Mouse (Mus musculus) kidney, adult 2 months (tissue): ENCODE data around the gene Ablim1. TPM values are rescaled to one million over a fixed set of nuclear protein-coding genes. Genes with fewer than 3 reads are reported as not detected.
A peak's percentile ranks its signal among the peaks of the same experiment; 100 is the strongest.

ENCODE experiments used
- DNase-seq: peaks from one replicate; pipeline ENCODE4 v3.0.0; 2021
- H3K27ac ChIP-seq: fragments of 200-500 bp; 2 replicates; pipeline ENCODE4 v1.5.1; 2012; ENCODE audit warnings: low read depth, low read length, control low read depth, inconsistent platforms; ENCODE audit not compliant: insufficient read depth
- H3K27me3 ChIP-seq: fragments of 200-500 bp; replicated peaks from 2 replicates; pipeline ENCODE4 v1.6.1; 2012; ENCODE audit warnings: mild to moderate bottlenecking, moderate library complexity, low read length, inconsistent platforms; ENCODE audit not compliant: control insufficient read depth, insufficient read depth
- H3K36me3 ChIP-seq: fragments of 200-500 bp; 2 replicates; pipeline ENCODE4 v1.6.1; 2012; ENCODE audit warnings: mild to moderate bottlenecking, moderate library complexity, low read length, inconsistent platforms; ENCODE audit not compliant: control insufficient read depth, insufficient read depth
- H3K4me1 ChIP-seq: fragments of 200-500 bp; 2 replicates; pipeline ENCODE4 v1.6.1; 2011; ENCODE audit warnings: low read length; ENCODE audit not compliant: control insufficient read depth, insufficient read depth
- H3K4me3 ChIP-seq: fragments of 200-500 bp; 2 replicates; pipeline ENCODE4 v1.5.1; 2011; ENCODE audit warnings: mild to moderate bottlenecking, low read depth, low read length, control low read depth; ENCODE audit not compliant: insufficient read depth
- CTCF ChIP-seq: fragments of 200-500 bp; conservative IDR thresholded peaks from 2 replicates; pipeline ENCODE4 v1.5.1; 2011; ENCODE audit warnings: low read depth, mild to moderate bottlenecking, control low read depth, low read length, moderate library complexity, mixed read lengths; ENCODE audit not compliant: insufficient read depth, insufficient read length
- POLR2A ChIP-seq: fragments of 200-500 bp; IDR thresholded peaks from one replicate; pipeline ENCODE4 v1.6.1; 2011; ENCODE audit warnings: low read depth, low read length, control low read depth
- WGBS: fragments of 180-500 bp; shearing (Covaris S2); methylation state at CpG from one replicate; pipeline ENCODE4 v1.1.7; 2018; 5-methylcytosine and 5-hydroxymethylcytosine counted together
- polyA plus RNA-seq: library from polyadenylated mRNA; depleted of rRNA; stranded (reverse); fragments of >200 nt; gene quantifications from 2 replicates; pipeline ENCODE4 v1.2.3, GENCODE M21; 2012

Ablim1 gene
- polyA plus RNA-seq, 1 experiment: 34.7 TPM

- Histone ChIP-seq H3K27ac (no peak overlapping the region), H3K4me3 (no peak overlapping the region), H3K27me3 (no peaks in the 10 kb centered on the region), H3K36me3 (no peaks in the 10 kb centered on the region), H3K4me1 (no peaks in the 10 kb centered on the region)
- 68% methylated on average over 10 of the region's 10 CpGs for WGBS
- DNase-seq: no peak
- TF ChIP-seq POLR2A: no peak
- TF ChIP-seq CTCF: no peak
Measured at GRCm38 (mm10) chr19:57126950-57127349, 187.8 kb downstream of the Ablim1 start.

- Histone ChIP-seq H3K4me1 (no peaks in the 10 kb centered on the region), H3K27me3 (no peaks in the 10 kb centered on the region), H3K36me3 (no peaks in the 10 kb centered on the region), H3K4me3 (no peak overlapping the region), H3K27ac (no peak overlapping the region)
- TF ChIP-seq CTCF (no peak), POLR2A (no peak)
- WGBS: 53% methylated on average over 4 of the region's 4 CpGs
- peak; percentile 56 for DNase-seq
Measured at GRCm38 (mm10) chr19:57124906-57125305, 189.8 kb downstream of the Ablim1 start.

- 64% methylated on average over 2 of the region's 2 CpGs for WGBS
- no peaks in the 10 kb centered on the region for H3K27me3 ChIP-seq
- DNase-seq: no peak
- H3K27ac ChIP-seq: peak overlapping the region; percentile 41
- TF ChIP-seq CTCF (no peak), POLR2A (no peak)
- H3K36me3 ChIP-seq: no peaks in the 10 kb centered on the region
- H3K4me1 ChIP-seq: no peaks in the 10 kb centered on the region
- no peak overlapping the region for H3K4me3 ChIP-seq
Measured at GRCm38 (mm10) chr19:57124138-57124519, 190.6 kb downstream of the Ablim1 start.

- peak; percentile 87 for DNase-seq
- no peak overlapping the region for H3K4me3 ChIP-seq
- peak overlapping the region; percentile 76 for H3K27ac ChIP-seq
- 41% methylated on average over 11 of the region's 11 CpGs for WGBS
- H3K36me3 ChIP-seq: no peaks in the 10 kb centered on the region
- H3K4me1 ChIP-seq: no peaks in the 10 kb centered on the region
- H3K27me3 ChIP-seq: no peaks in the 10 kb centered on the region
- no peak for TF ChIP-seq POLR2A
- TF ChIP-seq CTCF: no peak
Measured at GRCm38 (mm10) chr19:57123503-57124137, 191.1 kb downstream of the Ablim1 start.

- H3K4me3 ChIP-seq: no peak overlapping the region
- no peak overlapping the region for H3K27ac ChIP-seq
- DNase-seq: no peak
- H3K27me3 ChIP-seq: no peaks in the 10 kb centered on the region
- no peak for TF ChIP-seq POLR2A
- TF ChIP-seq CTCF: no peak
- 86% methylated on average over 3 of the region's 3 CpGs for WGBS
- H3K36me3 ChIP-seq: no peaks in the 10 kb centered on the region
- H3K4me1 ChIP-seq: 0 out of 2 replicates have a peak, but pooled peaks cover 2% of the 10 kb centered on the region
Measured at GRCm38 (mm10) chr19:57122261-57122660, 192.5 kb downstream of the Ablim1 start.

GRCm38 (mm10) chr19:57121036-57121435 is 193.7 kb downstream of the Ablim1 start:
- no peak for DNase-seq
- H3K4me3 ChIP-seq: no peak overlapping the region
- H3K36me3 ChIP-seq: no peaks in the 10 kb centered on the region
- H3K4me1 ChIP-seq: 0 out of 2 replicates have a peak, but pooled peaks cover 2% of the 10 kb centered on the region
- H3K27ac ChIP-seq: no peak overlapping the region
- WGBS: 84% methylated on average over 4 of the region's 4 CpGs
- TF ChIP-seq CTCF (no peak), POLR2A (no peak)
- no peaks in the 10 kb centered on the region for H3K27me3 ChIP-seq

- Histone ChIP-seq H3K4me3 (no peak overlapping the region), H3K36me3 (no peaks in the 10 kb centered on the region), H3K27me3 (no peaks in the 10 kb centered on the region), H3K27ac (no peak overlapping the region), H3K4me1 (peaks cover 7% of the 10 kb centered on the region; the same call in 1 of the 2 replicates)
- WGBS: 56% methylated on average over 3 of the region's 3 CpGs
- TF ChIP-seq POLR2A (no peak), CTCF (no peak)
- peak; percentile 31 for DNase-seq
Measured at GRCm38 (mm10) chr19:57119661-57120060, 195.1 kb downstream of the Ablim1 start.
